Mouse (Mus musculus): ENCODE results near the gene Tppp. TPM values are rescaled to one million over a fixed set of nuclear protein-coding genes. Genes with fewer than 3 reads are reported as not detected.
A peak's percentile ranks its signal among the peaks of the same experiment; 100 is the strongest.

Tppp gene
- polyA plus RNA-seq (2015; fragmentation: Nextera tagmentation; extraction: Ambion mirVana), result 1.3 and 1.7 TPM in 2 replicates

GRCm38 (mm10) chr13:74008948-74009718, at the start of gene Tppp:
Gene Tppp (plus strand): TSS chr13:74009407.
- Histone ChIP-seq H3K4me1 (replicated peaks; ENCODE audit: control insufficient read depth, insufficient read depth, low read length) (peaks cover 3% of the 10 kb centered on the region; the same call in 1 of the 2 replicates), H3K27me3 (ENCODE audit: control insufficient read depth, insufficient read depth, low read depth, low read length) (peaks cover 14% of the 10 kb centered on the region), H3K9ac (ENCODE audit: low read length) (peak within 1 kb of the TSS; percentile 68), H3K9me3 (ENCODE audit: control insufficient read depth, low read length) (no peaks in the 10 kb centered on the region), H3K4me2 (ENCODE audit: low read depth, low read length) (peak within 1 kb of the TSS; percentile 99), H3K27ac (ENCODE audit: low read length) (no peak within 1 kb of the TSS), H3K4me3 (ENCODE audit: low read length) (peak within 1 kb of the TSS; percentile 58), H3K36me3 (ENCODE audit: control insufficient read depth, insufficient read depth, low read length) (no peaks in the 10 kb centered on the region)
- under 1% methylated on average over 52 of the region's 56 CpGs for WGBS
- peak; percentile 98 for ATAC-seq (ENCODE audit: low read depth)

- no peaks in the 10 kb centered on the region for H3K9me3 ChIP-seq (ENCODE audit: control insufficient read depth, low read length)
- H3K27me3 ChIP-seq (ENCODE audit: control insufficient read depth, insufficient read depth, low read depth, low read length), result no peaks in the 10 kb centered on the region
- H3K4me2 ChIP-seq (ENCODE audit: low read depth, low read length), result no peak overlapping the region
- no peak for ATAC-seq (ENCODE audit: low read depth)
- 81% methylated on average over 10 of the region's 10 CpGs for WGBS
- peaks cover 26% of the 10 kb centered on the region for H3K36me3 ChIP-seq (ENCODE audit: control insufficient read depth, insufficient read depth, low read length)
- no peak overlapping the region for H3K4me3 ChIP-seq (ENCODE audit: low read length)
- H3K9ac ChIP-seq (ENCODE audit: low read length), result no peak overlapping the region
- no peaks in the 10 kb centered on the region for H3K4me1 ChIP-seq (replicated peaks; ENCODE audit: control insufficient read depth, insufficient read depth, low read length)
- no peak overlapping the region for H3K27ac ChIP-seq (ENCODE audit: low read length)
Measured at GRCm38 (mm10) chr13:73960117-73960652, 49.0 kb upstream of the Tppp start.

GRCm38 (mm10) chr13:73961177-73961576, 48.0 kb upstream of the Tppp start:
- 82% methylated on average over 4 of the region's 4 CpGs for WGBS
- Histone ChIP-seq H3K4me3 (ENCODE audit: low read length) (no peak overlapping the region), H3K27ac (ENCODE audit: low read length) (no peak overlapping the region), H3K27me3 (ENCODE audit: control insufficient read depth, insufficient read depth, low read depth, low read length) (no peaks in the 10 kb centered on the region), H3K4me2 (ENCODE audit: low read depth, low read length) (no peak overlapping the region), H3K36me3 (ENCODE audit: control insufficient read depth, insufficient read depth, low read length) (peaks cover 22% of the 10 kb centered on the region), H3K9me3 (ENCODE audit: control insufficient read depth, low read length) (no peaks in the 10 kb centered on the region), H3K4me1 (replicated peaks; ENCODE audit: control insufficient read depth, insufficient read depth, low read length) (no peaks in the 10 kb centered on the region), H3K9ac (ENCODE audit: low read length) (no peak overlapping the region)
- ATAC-seq (ENCODE audit: low read depth), result no peak

- no peaks in the 10 kb centered on the region for H3K9me3 ChIP-seq (ENCODE audit: control insufficient read depth, low read length)
- H3K36me3 ChIP-seq (ENCODE audit: control insufficient read depth, insufficient read depth, low read length), result peaks cover 15% of the 10 kb centered on the region
- H3K27ac ChIP-seq (ENCODE audit: low read length), result no peak within 1 kb of the TSS
- no peak within 1 kb of the TSS for H3K4me3 ChIP-seq (ENCODE audit: low read length)
- no peaks in the 10 kb centered on the region for H3K4me1 ChIP-seq (replicated peaks; ENCODE audit: control insufficient read depth, insufficient read depth, low read length)
- H3K9ac ChIP-seq (ENCODE audit: low read length), result no peak within 1 kb of the TSS
- no peaks in the 10 kb centered on the region for H3K27me3 ChIP-seq (ENCODE audit: control insufficient read depth, insufficient read depth, low read depth, low read length)
- 90% methylated on average over 5 of the region's 5 CpGs for WGBS
- ATAC-seq (ENCODE audit: low read depth), result no peak
- H3K4me2 ChIP-seq (ENCODE audit: low read depth, low read length), result no peak within 1 kb of the TSS
Measured at GRCm38 (mm10) chr13:73963551-73963950, 45.7 kb upstream of the Tppp start, which contains the start of gene Zdhhc11. Gene Zdhhc11 (plus strand): TSS chr13:73963851.

GRCm38 (mm10) chr13:73970545-73971448, 38.4 kb upstream of the Tppp start:
- Histone ChIP-seq H3K9ac (ENCODE audit: low read length) (peak overlapping the region; percentile 38; the same call in 1 of the 2 replicates), H3K4me3 (ENCODE audit: low read length) (peak overlapping the region; percentile 21), H3K36me3 (ENCODE audit: control insufficient read depth, insufficient read depth, low read length) (no peaks in the 10 kb centered on the region), H3K4me2 (ENCODE audit: low read depth, low read length) (peak overlapping the region; percentile 47), H3K27ac (ENCODE audit: low read length) (peak overlapping the region; percentile 42; the same call in 1 of the 2 replicates), H3K9me3 (ENCODE audit: control insufficient read depth, low read length) (no peaks in the 10 kb centered on the region), H3K4me1 (replicated peaks; ENCODE audit: control insufficient read depth, insufficient read depth, low read length) (peaks cover 7% of the 10 kb centered on the region), H3K27me3 (ENCODE audit: control insufficient read depth, insufficient read depth, low read depth, low read length) (no peaks in the 10 kb centered on the region)
- peak; percentile 92 for ATAC-seq (ENCODE audit: low read depth)
- WGBS, result 13% methylated on average over 12 of the region's 12 CpGs

GRCm38 (mm10) chr13:73974523-73974922, 34.7 kb upstream of the Tppp start:
- WGBS, result 74% methylated on average over 3 of the region's 3 CpGs
- ATAC-seq (ENCODE audit: low read depth), result no peak
- H3K4me1 ChIP-seq (replicated peaks; ENCODE audit: control insufficient read depth, insufficient read depth, low read length), result peaks cover 7% of the 10 kb centered on the region
- no peak overlapping the region for H3K9ac ChIP-seq (ENCODE audit: low read length)
- no peak overlapping the region for H3K4me3 ChIP-seq (ENCODE audit: low read length)
- H3K36me3 ChIP-seq (ENCODE audit: control insufficient read depth, insufficient read depth, low read length), result no peaks in the 10 kb centered on the region
- no peak overlapping the region for H3K27ac ChIP-seq (ENCODE audit: low read length)
- H3K27me3 ChIP-seq (ENCODE audit: control insufficient read depth, insufficient read depth, low read depth, low read length), result no peaks in the 10 kb centered on the region
- no peak overlapping the region for H3K4me2 ChIP-seq (ENCODE audit: low read depth, low read length)
- H3K9me3 ChIP-seq (ENCODE audit: control insufficient read depth, low read length), result no peaks in the 10 kb centered on the region

GRCm38 (mm10) chr13:73976935-73977334, 32.3 kb upstream of the Tppp start:
- Histone ChIP-seq H3K27ac (ENCODE audit: low read length) (no peak overlapping the region), H3K4me1 (replicated peaks; ENCODE audit: control insufficient read depth, insufficient read depth, low read length) (no peaks in the 10 kb centered on the region), H3K9me3 (ENCODE audit: control insufficient read depth, low read length) (no peaks in the 10 kb centered on the region), H3K27me3 (ENCODE audit: control insufficient read depth, insufficient read depth, low read depth, low read length) (no peaks in the 10 kb centered on the region), H3K9ac (ENCODE audit: low read length) (no peak overlapping the region), H3K4me3 (ENCODE audit: low read length) (no peak overlapping the region), H3K4me2 (ENCODE audit: low read depth, low read length) (no peak overlapping the region), H3K36me3 (ENCODE audit: control insufficient read depth, insufficient read depth, low read length) (no peaks in the 10 kb centered on the region)
- 80% methylated on average over 5 of the region's 5 CpGs for WGBS
- ATAC-seq (ENCODE audit: low read depth), result no peak

- Histone ChIP-seq H3K27ac (ENCODE audit: low read length) (no peak overlapping the region), H3K4me3 (ENCODE audit: low read length) (no peak overlapping the region), H3K4me2 (ENCODE audit: low read depth, low read length) (no peak overlapping the region), H3K27me3 (ENCODE audit: control insufficient read depth, insufficient read depth, low read depth, low read length) (no peaks in the 10 kb centered on the region), H3K4me1 (replicated peaks; ENCODE audit: control insufficient read depth, insufficient read depth, low read length) (no peaks in the 10 kb centered on the region), H3K36me3 (ENCODE audit: control insufficient read depth, insufficient read depth, low read length) (no peaks in the 10 kb centered on the region), H3K9me3 (ENCODE audit: control insufficient read depth, low read length) (no peaks in the 10 kb centered on the region), H3K9ac (ENCODE audit: low read length) (no peak overlapping the region)
- WGBS, result 76% methylated on average over 5 of the region's 5 CpGs
- no peak for ATAC-seq (ENCODE audit: low read depth)
Measured at GRCm38 (mm10) chr13:73990325-73990724, 18.9 kb upstream of the Tppp start.

GRCm38 (mm10) chr13:73990761-73991160, 18.4 kb upstream of the Tppp start:
- H3K9ac ChIP-seq (ENCODE audit: low read length), result no peak overlapping the region
- ATAC-seq (ENCODE audit: low read depth), result no peak
- no peaks in the 10 kb centered on the region for H3K36me3 ChIP-seq (ENCODE audit: control insufficient read depth, insufficient read depth, low read length)
- no peaks in the 10 kb centered on the region for H3K4me1 ChIP-seq (replicated peaks; ENCODE audit: control insufficient read depth, insufficient read depth, low read length)
- WGBS, result 33% methylated on average over 2 of the region's 2 CpGs
- no peaks in the 10 kb centered on the region for H3K9me3 ChIP-seq (ENCODE audit: control insufficient read depth, low read length)
- no peak overlapping the region for H3K4me3 ChIP-seq (ENCODE audit: low read length)
- no peak overlapping the region for H3K27ac ChIP-seq (ENCODE audit: low read length)
- H3K4me2 ChIP-seq (ENCODE audit: low read depth, low read length), result no peak overlapping the region
- no peaks in the 10 kb centered on the region for H3K27me3 ChIP-seq (ENCODE audit: control insufficient read depth, insufficient read depth, low read depth, low read length)
